Mouse (Mus musculus) thymus, postnatal 14 days (tissue): ENCODE data around the gene Gkn2.
A peak's percentile ranks its signal among the peaks of the same experiment; 100 is the strongest.

Experiments used
- DNase-seq: peaks from one replicate; pipeline ENCODE4 v3.0.0; 2021

The Gkn2 gene

GRCm38 (mm10) chr6:87399886-87400566 is 26.9 kb downstream of the Gkn2 start:
- peak; percentile 54 for DNase-seq

DNA sequence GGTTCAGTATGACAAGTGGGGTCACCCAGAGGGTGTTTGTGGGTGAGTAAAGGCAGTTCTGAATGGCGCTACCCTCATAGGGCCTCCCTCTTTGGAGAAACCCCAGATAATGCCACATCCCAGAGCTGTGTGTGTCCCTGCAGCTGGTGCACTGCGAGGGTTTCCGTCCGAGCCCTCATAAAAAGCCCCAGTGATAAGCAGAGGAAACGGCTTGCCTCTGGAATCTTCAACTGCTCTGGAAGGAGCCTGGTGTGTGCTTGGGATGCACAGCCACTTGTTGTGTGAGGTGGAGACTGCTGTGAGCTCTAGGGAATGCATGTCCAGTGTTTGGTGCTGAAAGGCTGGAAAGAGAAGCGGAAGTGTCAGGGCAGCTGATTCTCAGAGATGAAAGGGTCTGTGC is 28.3 kb downstream of the Gkn2 start:
- DNase-seq = no peak

DNA sequence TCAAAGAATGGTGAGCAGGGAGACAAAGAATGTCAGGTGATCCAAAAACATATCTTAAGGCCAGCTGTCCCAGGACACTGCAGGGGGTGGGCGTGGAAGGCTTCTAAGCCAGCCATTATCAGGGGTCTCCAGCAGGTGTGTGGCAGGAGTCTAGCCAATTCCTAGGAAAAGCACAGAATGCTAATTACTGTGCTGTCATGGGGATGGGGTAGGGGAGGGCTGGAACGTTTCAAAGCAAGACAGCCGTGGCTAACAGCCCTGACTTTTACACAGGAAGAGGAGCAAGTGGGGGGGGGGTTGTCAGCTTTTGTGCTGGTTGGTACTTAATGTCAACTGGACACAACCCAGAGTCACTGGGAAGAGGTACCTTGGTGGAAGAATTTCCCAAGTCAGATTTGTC is 38.9 kb downstream of the Gkn2 start:
- no peak for DNase-seq

DNA sequence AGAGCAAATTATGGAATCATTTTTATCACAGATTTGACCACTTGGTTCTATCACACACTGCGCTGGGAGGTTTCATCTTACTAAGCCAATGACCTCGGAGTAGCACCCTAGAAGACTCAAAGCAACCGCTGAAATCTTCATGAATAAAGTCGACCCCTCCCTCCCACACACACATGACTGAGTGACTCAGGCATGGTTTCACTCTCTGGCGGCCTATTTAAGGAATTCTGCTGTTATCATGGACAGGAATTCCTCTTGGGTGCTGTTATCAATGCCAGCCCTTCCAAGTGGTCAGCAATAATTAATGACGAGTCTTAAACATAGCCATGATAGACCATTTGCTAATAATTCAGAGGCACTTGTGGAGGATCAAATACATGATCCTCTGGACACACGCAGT is 49.1 kb downstream of the Gkn2 start:
- DNase-seq = no peak

GRCm38 (mm10) chr6:87424037-87424816 is 51.1 kb downstream of the Gkn2 start:
- DNase-seq = no peak

- DNase-seq = no peak
Measured at GRCm38 (mm10) chr6:87426954-87427353, 53.8 kb downstream of the Gkn2 start.

DNA sequence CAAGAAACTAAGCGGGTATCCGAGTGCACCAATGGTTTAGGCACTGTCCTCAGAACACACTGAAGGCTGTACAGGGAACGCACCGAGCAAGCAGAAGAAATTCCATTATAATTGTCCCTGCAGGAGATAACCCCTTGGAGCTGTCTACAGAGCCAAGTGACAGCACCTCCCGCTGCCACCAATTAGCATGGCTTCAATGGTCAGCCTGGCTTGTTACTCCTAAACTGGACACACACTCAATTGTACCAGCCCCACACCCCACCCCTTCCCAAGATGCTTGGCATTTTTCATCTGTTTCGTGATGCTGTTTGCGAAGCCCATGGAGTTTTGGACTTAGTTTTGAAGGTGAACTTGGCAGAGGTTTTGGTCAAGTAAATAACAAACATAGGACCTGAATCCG is 54.5 kb downstream of the Gkn2 start:
- DNase-seq = no peak

DNA sequence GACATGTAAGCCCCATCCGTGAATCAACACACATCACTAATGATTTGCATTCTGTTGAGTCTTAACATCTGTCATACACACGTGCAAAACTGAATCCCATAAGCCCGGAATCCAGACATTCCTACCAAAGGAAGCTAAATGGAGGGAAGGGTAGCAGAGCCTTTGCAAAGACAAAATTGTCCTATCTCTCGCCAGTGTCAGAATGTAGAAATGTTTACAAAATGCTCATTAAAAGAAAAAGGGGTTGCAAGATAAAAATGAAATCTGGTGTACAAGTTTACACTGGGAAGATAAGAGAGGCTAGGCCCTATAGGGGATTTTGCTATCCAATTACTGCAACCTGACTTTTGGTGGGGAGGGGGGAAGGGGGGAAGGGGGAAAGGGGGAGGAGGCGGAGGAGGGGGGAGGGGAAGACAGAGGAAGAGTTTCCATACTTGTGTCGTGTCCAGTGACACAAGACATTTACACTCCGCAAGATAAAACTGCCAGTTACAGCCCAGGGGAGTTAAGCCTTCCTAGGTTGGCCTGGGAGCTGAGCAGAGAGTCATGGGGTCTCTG is 55.4 kb downstream of the Gkn2 start, which contains the start of gene Bmp10:
Bmp10 (plus strand) TSS at position 508 of the 558 bp plus-strand sequence.
- DNase-seq = no peak
